Mouse (Mus musculus) stomach, embryonic 15.5 days (tissue): ENCODE results near the gene Slc31a2. TPM values are rescaled to one million over a fixed set of nuclear protein-coding genes. Genes with fewer than 3 reads are reported as not detected.

Source experiments
- ATAC-seq: fragments of 200-750 bp; cut with Nextera tagmentation; 2 replicates; pipeline ENCODE4 v1.8.0; 2017; ENCODE audit warnings: low read depth, moderate number of reproducible peaks, moderate TSS enrichment; ENCODE audit not compliant: insufficient read depth, low FRiP score
- H3K27ac ChIP-seq: fragments of 300-500 bp; sonication (generic); 2 replicates; pipeline ENCODE4 v1.5.1; 2015; ENCODE audit warnings: mild to moderate bottlenecking, inconsistent platforms
- H3K27me3 ChIP-seq: fragments of 300-500 bp; sonication (generic); replicated peaks from 2 replicates; pipeline ENCODE4 v1.6.1; 2015; ENCODE audit warnings: inconsistent platforms
- H3K36me3 ChIP-seq: fragments of 300-500 bp; sonication (generic); 2 replicates; pipeline ENCODE4 v1.6.1; 2015; ENCODE audit warnings: inconsistent platforms
- H3K4me1 ChIP-seq: fragments of 300-500 bp; sonication (generic); 2 replicates; pipeline ENCODE4 v1.6.1; 2015; ENCODE audit warnings: inconsistent platforms
- H3K4me2 ChIP-seq: fragments of 300-500 bp; sonication (generic); 2 replicates; pipeline ENCODE4 v1.6.1; 2015; ENCODE audit warnings: mild to moderate bottlenecking, inconsistent platforms
- H3K4me3 ChIP-seq: fragments of 300-500 bp; sonication (generic); replicated peaks from 2 replicates; pipeline ENCODE4 v1.5.1; 2015; ENCODE audit warnings: inconsistent platforms
- H3K9ac ChIP-seq: fragments of 300-500 bp; sonication (generic); 2 replicates; pipeline ENCODE4 v1.6.1; 2015; ENCODE audit warnings: inconsistent platforms
- H3K9me3 ChIP-seq: fragments of 300-500 bp; sonication (generic); 2 replicates; pipeline ENCODE4 v1.6.1; 2016; ENCODE audit warnings: inconsistent platforms
- WGBS: fragments of 180-500 bp; shearing (Covaris S2); methylation state at CpG from one replicate; pipeline ENCODE4 v1.1.7; 2015; 5-methylcytosine and 5-hydroxymethylcytosine counted together
- polyA plus RNA-seq: library from polyadenylated mRNA; unstranded; fragments of >200 nt; fragmentation: Nextera tagmentation; extraction: Ambion mirVana; gene quantifications from 2 replicates; pipeline ENCODE4 v1.2.1, GENCODE M21; 2015

Slc31a2 gene
- polyA plus RNA-seq: 21.4 and 23.9 TPM in 2 replicates

- Histone ChIP-seq H3K9ac (no peak within 1 kb of the TSS), H3K4me2 (no peak within 1 kb of the TSS), H3K36me3 (no peaks in the 10 kb centered on the region), H3K4me1 (no peaks in the 10 kb centered on the region), H3K27ac (no peak within 1 kb of the TSS), H3K27me3 (no peaks in the 10 kb centered on the region), H3K9me3 (no peaks in the 10 kb centered on the region), H3K4me3 (no peak within 1 kb of the TSS)
- WGBS: 52% methylated on average over 2 of the region's 2 CpGs
- ATAC-seq: no peak
These were observed at the start of gene Slc31a2 for GRCm38 (mm10) chr4:62262276-62262675. Gene Slc31a2 (plus strand): TSS chr4:62262562.

- H3K9ac ChIP-seq: no peak overlapping the region
- no peak for ATAC-seq
- no peaks in the 10 kb centered on the region for H3K9me3 ChIP-seq
- no peak overlapping the region for H3K4me3 ChIP-seq
- H3K36me3 ChIP-seq: no peaks in the 10 kb centered on the region
- H3K27ac ChIP-seq: no peak overlapping the region
- H3K4me1 ChIP-seq: no peaks in the 10 kb centered on the region
- H3K4me2 ChIP-seq: no peak overlapping the region
- H3K27me3 ChIP-seq: no peaks in the 10 kb centered on the region
- WGBS: 60% methylated on average over 2 of the region's 2 CpGs
These were observed 48.9 kb upstream of the Slc31a2 start for GRCm38 (mm10) chr4:62213490-62213889.

- no peak overlapping the region for H3K4me3 ChIP-seq
- no peak overlapping the region for H3K9ac ChIP-seq
- no peaks in the 10 kb centered on the region for H3K27me3 ChIP-seq
- no peaks in the 10 kb centered on the region for H3K36me3 ChIP-seq
- no peaks in the 10 kb centered on the region for H3K4me1 ChIP-seq
- no peak overlapping the region for H3K4me2 ChIP-seq
- ATAC-seq: no peak
- H3K9me3 ChIP-seq: no peaks in the 10 kb centered on the region
- H3K27ac ChIP-seq: no peak overlapping the region
- WGBS: 31% methylated on average over 10 of the region's 10 CpGs
These were observed 34.0 kb upstream of the Slc31a2 start for GRCm38 (mm10) chr4:62228391-62228790.

GRCm38 (mm10) chr4:62229448-62229847 lies 32.9 kb upstream of the Slc31a2 start:
- no peak overlapping the region for H3K9ac ChIP-seq
- H3K4me2 ChIP-seq: no peak overlapping the region
- H3K4me1 ChIP-seq: no peaks in the 10 kb centered on the region
- H3K36me3 ChIP-seq: no peaks in the 10 kb centered on the region
- WGBS: 83% methylated on average over 7 of the region's 7 CpGs
- H3K27me3 ChIP-seq: no peaks in the 10 kb centered on the region
- H3K27ac ChIP-seq: no peak overlapping the region
- H3K4me3 ChIP-seq: no peak overlapping the region
- H3K9me3 ChIP-seq: no peaks in the 10 kb centered on the region
- no peak for ATAC-seq

GRCm38 (mm10) chr4:62230153-62230552 lies 32.2 kb upstream of the Slc31a2 start:
- Histone ChIP-seq H3K27ac (no peak overlapping the region), H3K4me1 (no peaks in the 10 kb centered on the region), H3K27me3 (no peaks in the 10 kb centered on the region), H3K36me3 (no peaks in the 10 kb centered on the region), H3K4me3 (no peak overlapping the region), H3K4me2 (no peak overlapping the region), H3K9ac (no peak overlapping the region), H3K9me3 (no peaks in the 10 kb centered on the region)
- WGBS: 59% methylated on average over 1 of the region's 1 CpGs
- ATAC-seq: no peak

- 72% methylated on average over 13 of the region's 13 CpGs for WGBS
These were observed 31.6 kb upstream of the Slc31a2 start, which contains the start of gene Zfp37 for GRCm38 (mm10) chr4:62230769-62231168. Gene Zfp37 (minus strand): TSS chr4:62231047.

GRCm38 (mm10) chr4:62240586-62240985 lies 21.8 kb upstream of the Slc31a2 start:
- 65% methylated on average over 6 of the region's 6 CpGs for WGBS

More at GRCm38 (mm10) chr4:62230769-62231168, 31.6 kb upstream of the Slc31a2 start, which contains the start of gene Zfp37:
- Histone ChIP-seq H3K9ac (no peak within 1 kb of the TSS), H3K36me3 (no peaks in the 10 kb centered on the region), H3K4me2 (no peak within 1 kb of the TSS), H3K4me3 (no peak within 1 kb of the TSS), H3K4me1 (no peaks in the 10 kb centered on the region), H3K27me3 (no peaks in the 10 kb centered on the region), H3K9me3 (no peaks in the 10 kb centered on the region), H3K27ac (no peak within 1 kb of the TSS)
- no peak for ATAC-seq

GRCm38 (mm10) chr4:62248328-62248727 lies 14.0 kb upstream of the Slc31a2 start:
- Histone ChIP-seq H3K27me3 (no peaks in the 10 kb centered on the region), H3K9me3 (no peaks in the 10 kb centered on the region), H3K36me3 (no peaks in the 10 kb centered on the region), H3K27ac (no peak overlapping the region), H3K4me1 (no peaks in the 10 kb centered on the region), H3K4me3 (no peak overlapping the region), H3K4me2 (no peak overlapping the region), H3K9ac (no peak overlapping the region)
- ATAC-seq: no peak
- WGBS: 26% methylated on average over 4 of the region's 4 CpGs

More at GRCm38 (mm10) chr4:62240586-62240985, 21.8 kb upstream of the Slc31a2 start:
- Histone ChIP-seq H3K9ac (no peak overlapping the region), H3K9me3 (no peaks in the 10 kb centered on the region), H3K4me2 (no peak overlapping the region), H3K4me3 (no peak overlapping the region), H3K27ac (no peak overlapping the region), H3K36me3 (no peaks in the 10 kb centered on the region), H3K4me1 (no peaks in the 10 kb centered on the region), H3K27me3 (no peaks in the 10 kb centered on the region)
- ATAC-seq: no peak

GRCm38 (mm10) chr4:62250896-62251544 lies 11.3 kb upstream of the Slc31a2 start:
- 43% methylated on average over 3 of the region's 3 CpGs for WGBS
- Histone ChIP-seq H3K4me2 (no peak overlapping the region), H3K4me3 (no peak overlapping the region), H3K9ac (no peak overlapping the region), H3K4me1 (no peaks in the 10 kb centered on the region), H3K36me3 (no peaks in the 10 kb centered on the region), H3K27me3 (no peaks in the 10 kb centered on the region), H3K27ac (no peak overlapping the region), H3K9me3 (no peaks in the 10 kb centered on the region)
- ATAC-seq: no peak

GRCm38 (mm10) chr4:62251776-62252175 lies 10.6 kb upstream of the Slc31a2 start:
- H3K9ac ChIP-seq: no peak overlapping the region
- H3K36me3 ChIP-seq: no peaks in the 10 kb centered on the region
- ATAC-seq: no peak
- H3K4me3 ChIP-seq: no peak overlapping the region
- no peaks in the 10 kb centered on the region for H3K4me1 ChIP-seq
- H3K9me3 ChIP-seq: no peaks in the 10 kb centered on the region
- 83% methylated on average over 4 of the region's 4 CpGs for WGBS
- no peak overlapping the region for H3K27ac ChIP-seq
- no peak overlapping the region for H3K4me2 ChIP-seq
- H3K27me3 ChIP-seq: no peaks in the 10 kb centered on the region

GRCm38 (mm10) chr4:62254551-62254950 lies 7.8 kb upstream of the Slc31a2 start:
- no peaks in the 10 kb centered on the region for H3K9me3 ChIP-seq
- no peak overlapping the region for H3K4me3 ChIP-seq
- no peak overlapping the region for H3K9ac ChIP-seq
- no peaks in the 10 kb centered on the region for H3K4me1 ChIP-seq
- ATAC-seq: no peak
- H3K36me3 ChIP-seq: no peaks in the 10 kb centered on the region
- H3K27me3 ChIP-seq: no peaks in the 10 kb centered on the region
- H3K4me2 ChIP-seq: no peak overlapping the region
- WGBS: 59% methylated on average over 8 of the region's 8 CpGs
- no peak overlapping the region for H3K27ac ChIP-seq

GRCm38 (mm10) chr4:62256931-62257330 lies 5.4 kb upstream of the Slc31a2 start:
- no peak overlapping the region for H3K27ac ChIP-seq
- no peak overlapping the region for H3K4me3 ChIP-seq
- H3K27me3 ChIP-seq: no peaks in the 10 kb centered on the region
- 20% methylated on average over 8 of the region's 8 CpGs for WGBS
- no peak for ATAC-seq
- H3K9me3 ChIP-seq: no peaks in the 10 kb centered on the region
- no peaks in the 10 kb centered on the region for H3K4me1 ChIP-seq
- H3K4me2 ChIP-seq: no peak overlapping the region
- H3K36me3 ChIP-seq: no peaks in the 10 kb centered on the region
- no peak overlapping the region for H3K9ac ChIP-seq
